Mouse (Mus musculus) liver, adult 2 months (tissue): ENCODE results near the gene B3gnt2. TPM values are rescaled to one million over a fixed set of nuclear protein-coding genes. Genes with fewer than 3 reads are reported as not detected.

ENCODE experiments used
- DNase-seq: peaks from one replicate; pipeline ENCODE4 v3.0.0-alpha.2; 2011; ENCODE audit warnings: low read depth, low spot score; ENCODE audit errors: extremely low read depth
- H3K27ac ChIP-seq: fragments of 200-500 bp; replicated peaks from 2 replicates; pipeline ENCODE4 v1.5.1; 2012; ENCODE audit warnings: low read depth, mild to moderate bottlenecking, control low read depth, inconsistent platforms, low read length; ENCODE audit not compliant: insufficient read depth
- H3K27me3 ChIP-seq: fragments of 200-500 bp; 2 replicates; pipeline ENCODE4 v1.6.1; 2012; ENCODE audit warnings: mild to moderate bottlenecking, moderate library complexity, low read length, inconsistent platforms; ENCODE audit not compliant: control insufficient read depth, insufficient read depth
- H3K36me3 ChIP-seq: fragments of 200-500 bp; 2 replicates; pipeline ENCODE4 v1.6.1; 2012; ENCODE audit warnings: low read length, inconsistent platforms; ENCODE audit not compliant: control insufficient read depth, insufficient read depth
- H3K4me1 ChIP-seq: fragments of 200-500 bp; 2 replicates; pipeline ENCODE4 v1.6.1; 2011; ENCODE audit warnings: low read length; ENCODE audit not compliant: control insufficient read depth, insufficient read depth
- H3K4me3 ChIP-seq: fragments of 200-500 bp; 2 replicates; pipeline ENCODE4 v1.5.1; 2011; ENCODE audit warnings: low read depth, mild to moderate bottlenecking, control low read depth, low read length, moderate library complexity; ENCODE audit not compliant: insufficient read depth
- H3K79me2 ChIP-seq: fragments of 200-500 bp; 2 replicates; pipeline ENCODE4 v1.6.1; 2012; ENCODE audit warnings: inconsistent platforms, mild to moderate bottlenecking, low read length, moderate library complexity; ENCODE audit not compliant: control insufficient read depth, insufficient read depth
- H3K9ac ChIP-seq: fragments of 200-500 bp; 2 replicates; pipeline ENCODE4 v1.6.1; 2012; ENCODE audit warnings: low read depth, mild to moderate bottlenecking, control low read depth, inconsistent platforms, low read length
- CTCF ChIP-seq: fragments of 200-500 bp; IDR thresholded peaks from 2 replicates; pipeline ENCODE4 v1.5.1; 2011; ENCODE audit warnings: low read depth, low read length, control low read depth
- POLR2A ChIP-seq: fragments of 200-500 bp; IDR thresholded peaks from 2 replicates; pipeline ENCODE4 v1.6.1; 2011; ENCODE audit warnings: low read length, control low read depth; ENCODE audit not compliant: insufficient read depth; ENCODE audit errors: extremely low read depth
- WGBS: fragments of 180-500 bp; shearing (Covaris S2); methylation state at CpG from one replicate; pipeline ENCODE4 v1.1.7; 2018; 5-methylcytosine and 5-hydroxymethylcytosine counted together
- polyA plus RNA-seq: library from polyadenylated mRNA; depleted of rRNA; stranded (reverse); fragments of >200 nt; gene quantifications from 2 replicates; pipeline ENCODE4 v1.2.3, GENCODE M21; 2012
- total RNA-seq: library from RNA; depleted of rRNA; stranded (reverse); fragments of >200 nt; gene quantifications from 2 replicates; pipeline ENCODE4 v1.2.3, GENCODE M21; 2014

B3gnt2 gene
- total and polyA plus RNA-seq, 2 experiments, result 6.2 to 8.1 TPM

- no peak overlapping the region for H3K9ac ChIP-seq
- no peak overlapping the region for H3K4me3 ChIP-seq
- H3K27me3 ChIP-seq, result no peaks in the 10 kb centered on the region
- no peak for DNase-seq
- peaks cover 1% of the 10 kb centered on the region; the same call in 1 of the 2 replicates for H3K4me1 ChIP-seq
- TF ChIP-seq CTCF (no peak), POLR2A (no peak)
- H3K36me3 ChIP-seq, result no peaks in the 10 kb centered on the region
- no peak overlapping the region for H3K27ac ChIP-seq
- WGBS, result 90% methylated on average over 1 of the region's 1 CpGs
- no peaks in the 10 kb centered on the region for H3K79me2 ChIP-seq
Observed at GRCm38 (mm10) chr11:22805171-22805570, 55.6 kb downstream of the B3gnt2 start.

GRCm38 (mm10) chr11:22799987-22800424, 60.8 kb downstream of the B3gnt2 start:
- 57% methylated on average over 9 of the region's 9 CpGs for WGBS
- H3K79me2 ChIP-seq, result no peaks in the 10 kb centered on the region
- DNase-seq, result no peak
- H3K36me3 ChIP-seq, result no peaks in the 10 kb centered on the region
- TF ChIP-seq POLR2A (no peak), CTCF (no peak)
- H3K4me1 ChIP-seq, result peaks cover 4% of the 10 kb centered on the region; the same call in 1 of the 2 replicates
- no peak overlapping the region for H3K4me3 ChIP-seq
- H3K27me3 ChIP-seq, result no peaks in the 10 kb centered on the region
- H3K9ac ChIP-seq, result no peak overlapping the region
- H3K27ac ChIP-seq, result no peak overlapping the region

- Histone ChIP-seq H3K36me3 (no peaks in the 10 kb centered on the region), H3K4me3 (no peak overlapping the region), H3K79me2 (no peaks in the 10 kb centered on the region), H3K27ac (no peak overlapping the region), H3K9ac (no peak overlapping the region), H3K4me1 (peaks cover 4% of the 10 kb centered on the region; the same call in 1 of the 2 replicates), H3K27me3 (no peaks in the 10 kb centered on the region)
- no peak for TF ChIP-seq POLR2A
- no peak for TF ChIP-seq CTCF
- no peak for DNase-seq
- WGBS, result 83% methylated on average over 5 of the region's 5 CpGs
Observed at GRCm38 (mm10) chr11:22798916-22799315, 61.8 kb downstream of the B3gnt2 start.

GRCm38 (mm10) chr11:22794734-22795133, 66.0 kb downstream of the B3gnt2 start:
- no peak overlapping the region for H3K4me3 ChIP-seq
- H3K36me3 ChIP-seq, result no peaks in the 10 kb centered on the region
- no peak for TF ChIP-seq CTCF

GRCm38 (mm10) chr11:22793881-22794203, 66.9 kb downstream of the B3gnt2 start:
- no peak for DNase-seq
- no peak overlapping the region for H3K27ac ChIP-seq
- H3K27me3 ChIP-seq, result no peaks in the 10 kb centered on the region
- peaks cover 3% of the 10 kb centered on the region; the same call in 1 of the 2 replicates for H3K4me1 ChIP-seq
- no peak for TF ChIP-seq POLR2A
- TF ChIP-seq CTCF, result no peak
- WGBS, result 97% methylated on average over 1 of the region's 1 CpGs
- no peak overlapping the region for H3K4me3 ChIP-seq
- no peak overlapping the region for H3K9ac ChIP-seq
- H3K36me3 ChIP-seq, result no peaks in the 10 kb centered on the region
- H3K79me2 ChIP-seq, result no peaks in the 10 kb centered on the region

More at GRCm38 (mm10) chr11:22794734-22795133, 66.0 kb downstream of the B3gnt2 start:
- DNase-seq, result no peak
- Histone ChIP-seq H3K4me1 (peaks cover 3% of the 10 kb centered on the region; the same call in 1 of the 2 replicates), H3K27ac (no peak overlapping the region), H3K9ac (no peak overlapping the region), H3K79me2 (no peaks in the 10 kb centered on the region), H3K27me3 (no peaks in the 10 kb centered on the region)
- WGBS, result 92% methylated on average over 1 of the region's 1 CpGs

GRCm38 (mm10) chr11:22793176-22793880, 67.4 kb downstream of the B3gnt2 start:
- H3K27ac ChIP-seq, result no peak overlapping the region
- DNase-seq, result no peak
- H3K79me2 ChIP-seq, result no peaks in the 10 kb centered on the region
- H3K9ac ChIP-seq, result no peak overlapping the region
- peaks cover 3% of the 10 kb centered on the region; the same call in 1 of the 2 replicates for H3K4me1 ChIP-seq
- TF ChIP-seq CTCF, result no peak
- WGBS, result 94% methylated on average over 3 of the region's 3 CpGs
- no peaks in the 10 kb centered on the region for H3K27me3 ChIP-seq
- no peaks in the 10 kb centered on the region for H3K36me3 ChIP-seq
- H3K4me3 ChIP-seq, result no peak overlapping the region
